Mouse (Mus musculus) right cerebral cortex, adult 2 months (tissue): ENCODE data around the gene AU018091.
"Not testable (repeated sequence)": the region's sequence is repeated elsewhere in the genome, so short reads cannot be mapped to it uniquely, and the experiment has no call there.

Source experiments
- DNase-seq, 2 experiments: peaks; one replicate each; pipeline ENCODE4 v3.0.0; 2021 to 2022; ENCODE audit warnings: low spot score in 2 of 2

AU018091 gene

GRCm38 (mm10) chr7:3166270-3166669, 2.7 kb downstream of the AU018091 start:
- no peak for DNase-seq

DNA sequence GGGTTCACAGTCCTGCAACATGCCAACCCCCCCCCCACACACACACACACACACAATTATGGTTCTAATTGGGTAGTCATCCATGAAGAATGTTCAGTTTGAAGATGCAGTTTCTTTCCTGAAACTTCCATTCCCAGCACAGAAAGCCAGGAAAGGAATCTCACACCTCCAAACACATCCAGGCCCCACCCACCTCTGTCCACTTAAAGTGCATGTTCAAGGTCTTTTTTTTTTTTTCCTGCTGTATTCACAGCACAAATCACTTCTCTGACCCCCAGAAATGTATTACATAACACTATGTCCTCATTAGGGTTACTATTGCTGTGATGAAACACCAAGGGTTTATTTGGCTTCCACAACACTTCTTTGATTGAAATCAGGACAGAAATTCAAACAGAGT, 4.0 kb downstream of the AU018091 start:
- DNase-seq = no peak

GRCm38 (mm10) chr7:3164381-3164780, 4.6 kb downstream of the AU018091 start:
- DNase-seq = no peak

GRCm38 (mm10) chr7:3150376-3150775, 18.6 kb downstream of the AU018091 start:
- DNase-seq = no peak

- DNase-seq = no peak
These were observed 22.9 kb downstream of the AU018091 start for GRCm38 (mm10) chr7:3146072-3146471.

DNA sequence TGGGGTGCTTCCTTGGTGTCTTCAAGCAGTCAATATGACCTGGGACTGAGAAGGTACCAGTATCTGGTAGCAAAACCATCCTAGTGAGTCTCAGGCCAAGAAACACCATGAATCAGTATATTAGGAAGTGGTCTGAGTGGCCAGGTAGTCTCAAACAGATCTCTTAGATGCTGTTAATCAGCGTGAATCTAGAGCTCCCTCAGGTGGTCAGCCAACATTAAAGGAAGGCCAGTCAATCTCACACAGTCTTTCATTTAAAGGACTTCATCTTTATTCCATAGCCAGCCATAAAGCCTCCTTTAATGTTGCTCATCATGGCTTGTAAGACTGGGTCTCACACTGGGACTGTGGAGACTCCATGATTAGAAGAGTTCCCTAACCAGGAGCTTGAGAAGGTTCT, 25.7 kb downstream of the AU018091 start:
- DNase-seq = no peak

- no peak for DNase-seq
These were observed 33.4 kb downstream of the AU018091 start for GRCm38 (mm10) chr7:3135606-3136005.

DNA sequence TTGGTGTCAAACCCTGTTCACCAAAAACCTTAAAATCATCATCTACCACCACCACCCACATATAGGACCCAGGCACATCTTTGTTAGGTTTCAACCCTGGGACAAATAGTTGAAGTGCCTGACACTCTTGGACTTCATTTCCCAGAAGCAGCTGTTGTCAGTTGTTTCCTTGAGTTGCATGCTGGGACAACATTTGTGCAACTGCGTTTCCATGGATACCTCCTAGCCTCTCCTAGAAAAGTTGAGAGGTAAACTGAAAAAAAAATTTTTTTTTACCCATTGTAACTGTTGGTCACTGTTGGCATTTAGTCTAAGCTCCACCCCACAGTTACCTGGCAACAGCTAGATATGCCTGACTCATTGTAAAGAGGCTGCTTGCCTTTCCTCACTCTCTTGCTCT, 34.3 kb downstream of the AU018091 start:
- DNase-seq = no peak

DNA sequence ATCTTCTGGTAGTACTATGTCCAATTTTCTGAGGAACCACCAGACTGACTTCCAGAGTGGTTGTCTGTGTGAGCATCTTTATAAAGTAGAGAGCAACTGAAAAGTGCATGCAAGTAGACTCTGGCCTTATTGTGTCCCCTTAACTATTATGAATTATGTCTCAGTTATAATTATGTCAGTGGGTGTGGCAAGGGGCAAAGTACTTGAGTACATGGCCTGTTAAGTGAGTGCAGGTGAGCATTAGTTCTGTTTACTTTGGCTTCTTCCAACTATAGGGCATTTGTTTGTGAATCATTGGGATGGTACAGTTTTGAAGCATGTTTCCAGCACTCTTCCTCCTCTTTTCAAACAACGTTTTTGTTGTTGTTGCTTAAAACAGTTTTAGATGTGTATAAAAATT, 38.7 kb downstream of the AU018091 start:
- DNase-seq = no peak

DNA sequence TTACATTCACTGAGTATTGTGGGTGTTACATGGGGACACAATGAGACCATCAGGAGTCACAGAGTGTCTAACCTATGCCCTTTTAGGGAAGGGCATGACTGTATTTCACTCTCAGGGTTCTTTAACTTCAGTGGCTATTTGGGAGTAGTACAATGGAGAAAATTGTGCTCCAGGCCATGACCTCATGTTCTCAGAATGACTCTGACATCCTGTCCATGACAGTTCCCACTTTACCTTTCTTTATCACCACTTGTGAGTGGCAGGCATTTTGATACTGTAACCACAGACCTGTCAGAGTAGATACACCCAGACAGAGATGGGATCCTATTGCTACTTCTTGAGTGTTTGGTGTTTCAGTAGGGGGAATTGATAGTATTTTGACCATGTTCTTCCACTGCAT, 40.4 kb downstream of the AU018091 start:
- DNase-seq = not testable (repeated sequence)

- not testable (repeated sequence) for DNase-seq
These were observed 57.8 kb downstream of the AU018091 start for GRCm38 (mm10) chr7:3111193-3111592.

DNA sequence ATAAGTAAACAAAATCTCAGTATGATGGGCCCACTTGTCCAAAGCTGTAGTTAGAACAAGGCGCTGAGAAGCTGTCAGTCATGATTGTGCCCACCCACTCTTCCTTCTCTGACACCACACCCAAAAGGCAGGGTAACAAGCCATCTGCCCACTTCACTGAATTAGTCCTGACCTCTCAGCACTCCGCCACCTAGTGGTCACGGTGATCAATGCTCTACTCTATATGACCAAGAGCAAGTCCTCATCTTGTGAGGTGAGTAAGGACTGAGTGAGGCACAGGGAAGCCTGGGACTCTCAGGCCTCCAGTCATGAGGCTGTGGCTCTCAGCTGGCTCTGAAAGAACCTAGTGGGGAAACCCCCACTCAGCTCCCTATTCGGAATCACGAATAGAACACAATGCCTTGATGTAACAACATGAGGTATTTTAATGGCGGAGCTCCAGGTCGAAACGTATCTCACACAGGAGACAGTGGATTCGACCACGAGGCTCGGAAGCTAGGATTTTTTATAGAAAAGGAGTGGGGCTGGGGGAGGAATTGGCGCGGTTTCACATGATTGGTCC, 62.4 kb downstream of the AU018091 start:
- not testable (repeated sequence) for DNase-seq
